Mouse (Mus musculus) neural tube, embryonic 10.5 days (tissue): Measurements from ENCODE around the gene Muc20.

Experiments used
- DNase-seq: peaks from one replicate; pipeline ENCODE4 v3.0.0-alpha.2; 2017; ENCODE audit warnings: low spot score; ENCODE audit errors: extremely low spot score

The Muc20 gene

GRCm38 (mm10) chr16:32797426-32797689 is at the start of gene Muc20:
Gene Muc20 (minus strand): TSS chr16:32797435.
- DNase-seq: no peak

GRCm38 (mm10) chr16:32831501-32831900 is 34.3 kb upstream of the Muc20 start:
- no peak for DNase-seq

GRCm38 (mm10) chr16:32829104-32829503 is 31.9 kb upstream of the Muc20 start:
- DNase-seq: no peak

GRCm38 (mm10) chr16:32826521-32826920 is 29.3 kb upstream of the Muc20 start:
- DNase-seq: no peak

GRCm38 (mm10) chr16:32825380-32825779 is 28.1 kb upstream of the Muc20 start:
- no peak for DNase-seq

DNA sequence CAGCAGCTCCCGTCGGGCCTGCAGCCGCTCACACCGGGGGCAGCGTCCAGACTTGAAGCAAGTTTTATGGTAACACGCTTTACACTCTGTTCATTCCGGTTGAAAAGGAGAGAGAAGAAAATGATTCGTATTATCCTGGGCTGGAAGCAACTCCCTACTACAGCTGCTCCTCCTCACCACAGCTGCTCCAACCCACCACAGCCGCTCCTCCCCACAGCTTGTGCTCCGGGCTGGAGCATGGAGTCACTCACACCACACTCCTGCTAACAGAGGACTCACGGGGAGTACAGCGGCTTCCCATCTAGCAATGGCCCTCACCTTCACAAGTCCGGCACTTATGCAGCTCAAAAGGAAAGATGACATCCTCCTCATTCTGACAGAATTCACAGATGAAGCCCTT is 26.8 kb upstream of the Muc20 start:
- no peak for DNase-seq

GRCm38 (mm10) chr16:32823487-32823886 is 26.3 kb upstream of the Muc20 start:
- no peak for DNase-seq

GRCm38 (mm10) chr16:32822881-32823280 is 25.6 kb upstream of the Muc20 start:
- DNase-seq: no peak

GRCm38 (mm10) chr16:32822450-32822827 is 25.2 kb upstream of the Muc20 start:
- DNase-seq: no peak

- DNase-seq: no peak
Observed at GRCm38 (mm10) chr16:32821772-32822449, 24.7 kb upstream of the Muc20 start.

DNA sequence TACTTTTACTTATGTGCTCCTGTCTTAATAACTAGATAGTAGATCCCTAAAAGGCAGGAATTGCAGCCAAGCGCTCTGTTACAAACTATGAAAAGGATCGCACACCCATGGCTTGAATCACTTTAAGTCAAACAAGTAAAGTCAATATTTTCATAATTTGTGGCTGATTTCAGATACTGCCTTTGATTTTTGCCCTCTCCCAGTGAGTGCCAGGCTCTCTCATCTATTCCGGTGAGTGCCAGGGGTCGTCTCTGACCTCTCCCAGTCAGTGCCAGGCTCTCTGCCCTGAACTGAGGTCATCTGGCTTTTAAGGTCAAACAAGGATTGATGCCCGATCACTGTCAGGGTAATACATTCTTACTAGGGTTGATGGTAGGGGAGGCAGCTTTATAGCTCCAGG is 21.2 kb upstream of the Muc20 start:
- no peak for DNase-seq

DNA sequence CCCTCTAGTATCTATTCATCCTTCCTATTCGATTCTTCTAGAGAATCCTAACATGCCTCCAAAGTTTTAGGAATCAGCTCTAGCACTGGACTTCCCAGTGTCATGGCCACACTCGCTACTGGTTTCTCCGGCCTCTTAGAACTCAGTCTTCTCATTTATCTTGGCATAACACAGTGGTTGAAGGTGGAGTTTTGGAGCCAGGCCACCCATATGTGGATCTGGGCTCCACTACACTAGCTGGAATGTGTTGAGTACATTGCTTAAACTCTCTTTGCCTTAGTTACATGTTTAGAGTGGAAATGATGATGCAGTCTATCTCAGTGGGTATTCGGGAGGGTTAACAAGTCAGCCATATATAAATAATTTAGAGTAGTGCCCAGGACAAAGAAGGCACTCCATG is 20.8 kb upstream of the Muc20 start:
- DNase-seq: no peak

GRCm38 (mm10) chr16:32815160-32815605 is 17.9 kb upstream of the Muc20 start:
- peak; percentile 31 for DNase-seq

DNA sequence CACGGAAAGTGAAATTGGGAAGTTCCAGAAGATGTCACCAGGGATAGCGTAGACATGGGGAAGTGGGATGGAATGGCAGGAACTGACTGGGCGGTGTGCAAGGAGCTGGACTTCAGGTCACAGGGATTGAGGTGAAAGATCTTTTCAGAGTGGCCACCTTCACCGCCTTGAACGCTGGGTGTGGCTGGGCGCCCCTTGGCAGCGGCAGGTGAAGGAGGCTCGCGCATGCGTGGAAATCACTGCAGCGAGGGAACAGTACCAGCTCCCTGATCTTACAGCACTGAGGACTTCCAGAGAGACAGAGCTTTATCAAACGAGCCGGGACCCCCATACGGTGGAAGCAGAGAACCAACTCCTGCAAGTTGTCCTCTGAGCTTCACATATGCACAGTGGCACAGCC is 17.3 kb upstream of the Muc20 start:
- peak; percentile 27 for DNase-seq

DNA sequence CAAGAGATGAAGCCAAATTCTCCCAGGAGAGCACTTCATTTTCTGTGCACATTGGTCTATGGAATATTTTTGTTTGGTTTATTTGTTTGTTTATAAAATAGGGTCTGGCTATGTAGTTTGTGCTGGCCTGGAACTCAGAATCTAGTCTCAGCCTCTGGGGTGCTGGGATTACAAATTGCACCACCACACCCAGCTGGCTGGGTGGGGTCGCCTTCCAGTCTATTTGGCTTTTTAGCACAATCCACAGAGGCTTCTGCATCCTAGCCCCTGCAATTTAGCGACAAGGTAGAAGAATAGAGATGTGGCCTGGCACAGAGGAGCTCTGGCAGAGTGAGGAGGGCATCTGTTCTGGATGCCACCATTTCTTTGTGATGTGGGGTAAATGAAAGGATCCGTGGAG is 16.5 kb upstream of the Muc20 start:
- DNase-seq: no peak

DNA sequence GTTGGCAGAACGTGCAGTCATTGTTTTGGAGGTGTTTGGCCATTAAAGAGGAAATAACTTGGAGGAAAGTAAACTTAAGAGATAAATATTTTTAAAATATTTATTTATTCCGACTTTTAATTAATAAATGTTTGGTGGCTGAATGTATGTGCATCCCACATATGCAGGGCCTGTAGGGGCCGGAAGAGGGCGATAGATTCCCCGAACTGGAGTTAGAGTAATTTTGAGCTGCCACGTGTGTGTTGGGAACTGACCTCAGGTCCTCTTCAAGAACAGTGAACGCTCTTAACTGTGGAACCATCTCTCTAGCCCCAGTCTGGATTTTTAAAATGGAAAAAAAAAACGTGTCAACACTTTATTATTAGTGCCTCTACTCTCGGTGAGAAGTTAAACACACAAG is 16.1 kb upstream of the Muc20 start:
- no peak for DNase-seq

GRCm38 (mm10) chr16:32812888-32813361 is 15.7 kb upstream of the Muc20 start:
- DNase-seq: peak; percentile 84

DNA sequence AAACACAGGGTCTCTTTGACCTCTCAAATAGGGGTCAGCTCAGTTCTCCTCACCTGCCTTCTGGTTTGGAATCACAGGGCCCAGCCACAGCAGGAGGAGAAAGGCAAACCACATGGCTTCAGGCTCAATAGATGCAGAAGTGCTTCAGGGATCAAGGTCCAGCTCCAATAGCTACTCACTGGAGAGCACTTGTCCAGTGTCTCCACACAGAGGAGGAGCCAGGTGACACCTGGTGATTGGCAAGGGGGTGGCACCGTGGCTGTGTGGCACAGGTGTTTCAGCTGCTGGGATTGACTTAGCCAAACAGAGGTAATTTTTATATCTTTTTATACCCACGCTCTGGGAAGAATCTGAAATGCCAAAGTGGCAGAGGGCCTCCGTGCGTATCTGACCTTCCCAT is 13.1 kb upstream of the Muc20 start, which contains the start of gene Smbd1:
Gene Smbd1, minus strand, starts transcription at position 157 of the 400 bp plus-strand sequence.
- DNase-seq: no peak

GRCm38 (mm10) chr16:32807408-32808185 is 10.4 kb upstream of the Muc20 start:
- DNase-seq: no peak

DNA sequence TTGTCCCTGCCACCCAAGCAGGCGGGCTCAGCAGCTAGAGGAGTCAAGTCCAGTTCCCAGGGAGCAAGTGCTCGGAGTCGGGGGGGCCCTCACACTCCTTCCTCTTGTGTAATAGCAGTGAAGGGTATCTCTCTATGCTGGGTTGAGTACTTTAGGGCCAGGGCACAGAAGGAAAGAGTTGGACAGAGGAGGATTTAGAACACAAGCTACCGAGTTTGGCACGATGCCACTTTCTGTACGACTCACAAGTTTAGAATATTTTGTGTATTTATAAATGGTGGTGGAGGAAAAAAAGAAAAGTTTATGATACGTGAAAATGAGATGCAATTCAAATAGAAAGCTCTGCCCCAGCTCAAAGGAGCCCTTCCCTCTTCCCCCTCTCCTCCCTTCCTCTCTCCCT is 7.9 kb upstream of the Muc20 start:
- DNase-seq: no peak

- DNase-seq: no peak
Observed at GRCm38 (mm10) chr16:32803901-32804300, 6.7 kb upstream of the Muc20 start.

GRCm38 (mm10) chr16:32803252-32803853 is 6.1 kb upstream of the Muc20 start:
- no peak for DNase-seq
